Mouse (Mus musculus) left cerebral cortex, adult 11 months (tissue): ENCODE measurements around the gene Gpr152.
"Not testable (repeated sequence)": the region's sequence is repeated elsewhere in the genome, so short reads cannot be mapped to it uniquely, and the experiment has no call there.

ENCODE experiments used
- DNase-seq: peaks from one replicate; pipeline ENCODE4 v3.0.0; 2022; ENCODE audit warnings: low spot score

Gpr152 gene

GRCm38 (mm10) chr19:4131075-4131474, 8.5 kb upstream of the Gpr152 start:
- DNase-seq = no peak

GRCm38 (mm10) chr19:4131768-4132167, 7.8 kb upstream of the Gpr152 start:
- no peak for DNase-seq

- no peak for DNase-seq
These were observed 5.2 kb upstream of the Gpr152 start for GRCm38 (mm10) chr19:4134354-4134753.

DNA sequence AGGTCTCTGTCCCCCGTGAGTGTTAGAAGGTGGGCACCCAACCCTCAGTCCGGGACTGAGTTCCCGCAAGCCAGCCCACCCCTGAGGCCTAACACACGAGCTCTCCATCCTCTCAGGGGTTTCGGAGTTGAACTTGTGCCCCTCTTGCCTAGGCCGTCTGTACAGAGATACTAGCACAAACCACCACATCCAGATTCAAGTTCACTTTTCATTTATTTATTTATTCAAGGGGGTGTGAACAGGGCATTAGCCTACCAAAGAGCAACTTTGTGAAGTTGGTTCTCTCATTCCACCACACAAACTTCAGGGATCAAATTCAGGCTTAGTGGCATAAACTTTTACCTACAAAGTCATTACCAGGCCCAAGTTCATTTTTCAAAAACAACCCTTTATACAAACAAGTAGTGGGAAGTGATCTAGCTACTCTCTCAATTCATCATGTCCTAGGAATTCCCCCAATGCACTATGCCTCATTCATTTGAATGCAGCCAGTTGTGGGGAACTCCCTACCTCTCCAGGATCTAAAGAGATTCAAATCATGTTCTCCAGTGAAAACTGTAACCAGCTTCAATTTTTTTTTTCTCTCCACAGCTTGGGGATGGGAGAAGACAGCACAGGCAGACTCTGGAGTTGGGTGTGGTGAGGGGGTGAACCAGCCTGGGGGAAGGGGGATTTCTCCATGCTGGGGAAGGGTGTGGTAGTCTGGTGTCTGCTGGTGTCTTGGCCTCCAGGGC, 4.2 kb upstream of the Gpr152 start:
- DNase-seq = not testable (repeated sequence)

DNA sequence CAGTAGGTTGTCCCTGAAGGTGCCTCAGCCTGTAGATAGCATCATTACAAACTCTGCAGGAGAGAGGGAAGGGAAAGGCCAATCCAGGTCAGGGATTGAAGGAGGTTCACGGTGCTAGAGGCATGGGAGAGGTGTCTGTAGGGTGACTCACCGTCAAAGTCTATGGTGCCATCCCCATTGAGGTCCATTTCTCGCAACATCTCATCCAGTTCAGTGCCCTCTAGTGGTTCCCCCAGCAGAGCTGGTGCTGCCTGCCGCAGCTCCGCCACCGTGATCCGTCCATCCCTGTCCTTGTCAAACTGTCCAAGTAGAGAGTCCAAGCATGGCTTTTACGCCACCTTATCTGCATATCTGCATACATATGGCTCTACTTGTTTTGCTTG, 3.6 kb upstream of the Gpr152 start:
- DNase-seq = not testable (repeated sequence)

- DNase-seq = no peak
These were observed 3.1 kb upstream of the Gpr152 start for GRCm38 (mm10) chr19:4136463-4136862.

- DNase-seq = no peak
These were observed 1.7 kb upstream of the Gpr152 start for GRCm38 (mm10) chr19:4137913-4138312.

DNA sequence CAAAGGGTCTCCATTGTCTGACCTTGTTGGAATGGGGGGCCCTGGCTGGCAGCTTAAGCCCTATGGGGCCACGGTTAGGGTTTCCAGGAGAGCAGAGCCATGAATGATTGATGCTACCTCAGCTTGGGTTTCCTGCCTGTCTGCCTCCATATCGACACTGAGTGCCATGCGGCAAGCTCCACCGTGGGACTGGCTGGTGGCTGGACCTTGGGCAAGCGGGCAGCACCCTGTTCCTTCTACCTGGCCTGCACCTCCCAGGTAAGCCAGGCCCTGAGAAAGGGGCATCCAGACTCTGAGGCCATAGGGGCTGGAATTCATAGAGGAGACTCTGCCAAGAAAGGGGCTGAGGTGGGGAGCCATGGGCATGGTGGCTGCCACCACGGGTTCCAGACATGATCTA, 560 bp downstream of the Gpr152 start:
- no peak for DNase-seq

DNA sequence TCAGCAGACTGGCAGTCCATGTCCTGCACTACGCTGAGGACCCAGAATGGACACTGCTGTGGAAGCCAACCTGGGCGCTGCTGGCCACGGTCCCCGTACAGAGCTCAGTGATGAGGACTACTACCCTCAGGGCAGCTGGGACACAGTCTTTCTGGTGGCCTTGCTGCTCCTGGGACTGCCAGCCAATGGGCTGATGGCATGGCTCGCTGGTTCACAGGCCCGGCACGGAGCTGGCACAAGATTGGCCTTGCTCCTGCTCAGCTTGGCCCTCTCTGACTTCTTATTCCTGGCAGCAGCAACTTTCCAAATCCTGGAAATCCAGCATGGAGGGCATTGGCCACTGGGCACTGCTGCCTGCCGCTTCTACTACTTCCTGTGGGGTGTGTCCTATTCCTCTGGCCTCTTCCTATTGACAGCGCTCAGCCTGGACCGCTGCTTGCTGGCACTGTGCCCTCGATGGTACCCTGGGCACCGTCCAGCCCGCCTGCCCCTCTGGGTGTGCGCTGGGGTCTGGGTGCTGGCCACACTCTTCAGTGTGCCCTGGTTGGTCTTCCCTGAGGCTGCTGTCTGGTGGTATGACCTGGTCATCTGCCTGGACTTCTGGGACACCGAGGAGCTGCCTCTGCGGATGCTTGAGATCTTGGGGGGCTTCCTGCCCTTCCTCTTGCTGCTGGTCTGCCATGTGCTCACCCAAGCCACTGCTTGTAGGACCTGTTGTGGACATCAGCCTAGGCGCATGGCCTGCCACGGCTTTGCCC, 3.0 kb downstream of the Gpr152 start:
- no peak for DNase-seq

- DNase-seq = no peak
These were observed 4.2 kb downstream of the Gpr152 start, which contains the start of gene Cabp4 for GRCm38 (mm10) chr19:4143759-4144268. Cabp4 (minus strand) TSS chr19:4144033.

DNA sequence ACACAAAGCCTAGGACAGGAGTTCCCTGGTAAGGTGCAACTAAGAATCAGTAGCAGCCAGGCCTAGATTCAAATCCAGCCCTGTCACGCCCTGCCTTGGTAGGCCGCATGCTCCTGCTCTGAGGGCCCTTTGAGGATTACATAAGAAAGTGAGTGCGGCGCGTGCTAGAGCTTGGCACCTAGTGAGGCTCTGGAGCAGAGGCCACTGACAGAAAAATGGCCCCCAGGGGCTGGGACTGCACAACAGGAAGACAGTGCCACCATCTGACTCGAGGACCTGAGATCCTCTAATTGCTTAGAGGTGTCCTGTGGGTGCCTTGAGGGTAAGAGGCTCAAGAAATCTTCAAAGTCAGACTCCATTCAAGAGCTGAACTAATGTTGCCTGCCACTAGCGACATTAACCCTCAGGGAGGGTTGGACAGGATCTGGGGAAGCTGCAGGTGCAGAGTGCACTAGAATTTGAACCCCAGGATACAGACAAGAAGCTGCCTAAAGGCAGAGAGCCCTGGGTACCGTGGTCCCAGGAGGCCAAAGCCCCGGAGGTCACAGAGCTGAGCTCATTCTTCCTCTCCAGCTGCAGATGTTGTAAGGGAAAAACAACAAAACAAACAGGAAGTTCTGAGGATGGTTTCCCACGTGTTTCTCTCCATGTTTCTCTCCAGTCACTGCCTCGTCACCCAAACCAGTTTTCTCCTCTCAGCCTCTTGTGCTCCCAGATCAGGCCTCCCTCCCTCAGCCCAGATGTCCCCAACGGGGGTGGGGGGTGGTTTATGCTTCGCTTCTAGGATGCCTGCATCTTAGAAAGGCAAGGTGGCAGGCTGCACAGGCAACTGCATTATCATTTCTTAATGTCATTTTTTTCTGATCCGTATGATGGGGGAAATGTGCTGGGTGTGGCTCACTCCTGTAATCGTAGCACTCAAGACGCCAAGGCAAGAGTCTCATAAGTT, 5.2 kb downstream of the Gpr152 start:
- DNase-seq = no peak

DNA sequence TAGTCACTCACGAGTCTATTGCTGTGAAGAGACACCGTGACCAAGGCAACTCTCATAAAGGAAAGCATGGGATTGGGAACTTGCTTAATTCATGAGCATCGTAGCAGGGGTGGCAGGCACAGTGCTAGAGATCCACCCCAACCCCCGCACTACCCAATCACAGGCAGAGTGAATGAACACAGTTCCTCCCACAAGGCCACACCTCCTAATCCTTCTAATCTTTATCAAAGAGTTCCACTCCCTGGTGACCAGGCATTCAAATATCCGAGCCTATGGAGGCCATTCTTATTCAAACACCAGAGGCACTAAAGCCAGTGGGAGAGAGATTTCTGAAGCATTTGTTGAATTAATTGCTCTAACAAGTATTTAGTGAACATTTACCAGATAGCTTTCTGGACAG, 6.3 kb downstream of the Gpr152 start:
- DNase-seq = no peak

- DNase-seq = no peak
These were observed 6.9 kb downstream of the Gpr152 start for GRCm38 (mm10) chr19:4146366-4147021.

DNA sequence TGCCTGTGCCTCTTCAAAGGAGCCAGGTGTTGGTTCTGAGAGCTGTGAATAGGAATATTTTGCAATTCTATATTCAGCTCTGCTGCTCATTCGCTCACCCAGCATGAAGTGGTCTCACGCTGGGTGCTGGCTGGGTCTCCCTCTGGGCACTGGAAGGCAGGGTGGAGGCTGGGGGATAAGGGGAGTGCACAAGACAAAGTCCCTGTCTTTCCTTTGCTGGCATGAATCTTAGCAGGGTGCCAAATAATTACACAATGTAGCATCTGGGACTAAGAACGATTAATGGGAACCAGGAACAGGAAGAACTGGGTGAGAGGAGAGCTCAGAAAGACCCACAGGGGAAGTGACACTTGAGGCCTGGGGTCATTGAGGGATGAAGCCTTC, 7.4 kb downstream of the Gpr152 start:
- no peak for DNase-seq

- DNase-seq = no peak
These were observed 8.3 kb downstream of the Gpr152 start for GRCm38 (mm10) chr19:4147782-4148490.

DNA sequence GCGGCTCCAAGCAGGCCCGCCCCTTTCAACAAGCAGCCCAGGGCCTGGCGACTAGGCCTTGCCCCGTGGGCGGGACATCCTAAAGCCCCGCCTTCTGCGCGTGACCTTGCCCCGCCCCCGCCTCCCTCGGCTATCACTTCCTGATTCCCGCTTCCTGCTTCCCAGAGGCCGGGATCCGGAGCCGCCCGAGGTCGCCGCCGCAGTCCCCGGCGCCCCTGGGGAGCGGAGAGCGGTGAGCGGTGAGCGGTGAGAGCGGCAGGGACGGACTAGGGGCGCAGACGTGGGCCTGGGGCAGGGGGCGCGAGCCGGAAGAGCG, 8.9 kb downstream of the Gpr152 start, which contains the start of gene Coro1b:
Gene Coro1b (plus strand): TSS at position 129 of the 316 bp plus-strand sequence.
- peak; percentile 93 for DNase-seq

GRCm38 (mm10) chr19:4148819-4149218, 9.2 kb downstream of the Gpr152 start:
- no peak for DNase-seq

DNA sequence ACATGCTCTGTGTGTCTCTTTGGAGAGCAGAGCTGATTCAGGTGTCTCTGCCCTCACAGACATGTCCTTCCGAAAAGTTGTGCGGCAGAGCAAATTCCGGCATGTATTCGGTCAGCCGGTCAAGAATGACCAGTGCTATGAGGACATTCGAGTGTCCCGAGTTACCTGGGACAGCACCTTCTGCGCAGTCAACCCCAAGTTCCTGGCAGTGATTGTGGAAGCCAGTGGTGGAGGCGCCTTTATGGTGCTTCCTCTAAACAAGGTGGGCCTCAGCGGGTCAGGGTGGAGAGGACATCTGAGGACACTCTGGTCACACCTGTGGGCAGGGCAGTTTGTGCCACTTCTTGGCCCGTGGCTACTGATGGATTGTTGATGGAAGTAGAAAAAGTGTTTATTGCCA, 9.7 kb downstream of the Gpr152 start:
- DNase-seq = no peak

- no peak for DNase-seq
These were observed 10.3 kb downstream of the Gpr152 start for GRCm38 (mm10) chr19:4149764-4150461.
